Mouse (Mus musculus): ENCODE results near the gene Otud7b. TPM values are rescaled to one million over a fixed set of nuclear protein-coding genes. Genes with fewer than 3 reads are reported as not detected.

The Otud7b gene
- total RNA-seq, 2 experiments from 2014 or later: 52.2 to 54.5 TPM

- no peak for DNase-seq (ENCODE audit: low spot score)
- intact Hi-C loops (cut with DNase I): no loop called here
Measured at GRCm38 (mm10) chr3:96207819-96208218, 103.5 kb downstream of the Otud7b start.

GRCm38 (mm10) chr3:96209242-96209641 is 104.9 kb downstream of the Otud7b start:
- DNase-seq (ENCODE audit: low spot score): no peak

More at GRCm38 (mm10) chr3:96209242-96209641, 104.9 kb downstream of the Otud7b start:
- intact Hi-C loops (cut with DNase I): no loop called here

Other genes with a start within 250 kb of the Otud7b start
- 10 to 100 TPM; 21.1 to 23.1 TPM for gene Prpf3, start 248.6 kb upstream of the Otud7b start, total RNA-seq (2021)
- 100 to 1,000 TPM; 315 to 318 TPM for gene Mrps21, start 233.0 kb upstream of the Otud7b start, total RNA-seq (2021)
- gene Ciart, start 222.3 kb upstream of the Otud7b start, total RNA-seq (2021): 10 to 100 TPM in 1 of 2 experiments, 1 to 10 TPM in 1; 2.1 to 12.9 TPM
- gene BC028528, start 212.5 kb upstream of the Otud7b start, total RNA-seq (2021): 10 to 100 TPM in 1 of 2 experiments, 1 to 10 TPM in 1; 7.2 to 13.9 TPM
- gene Aph1a, start 210.6 kb upstream of the Otud7b start, total RNA-seq (2021): 100 to 1,000 TPM; 110 to 120 TPM
- gene Car14, start 199.8 kb upstream of the Otud7b start, total RNA-seq (2021): 100 to 1,000 TPM; 171 to 175 TPM
- gene Anp32e, start 175.3 kb upstream of the Otud7b start, total RNA-seq (2021): 10 to 100 TPM; 74.2 to 92.2 TPM
- gene Plekho1, start 108.5 kb upstream of the Otud7b start, total RNA-seq (2021): 10 to 100 TPM; 76.4 to 89.1 TPM
- gene Vps45, start 46.1 kb upstream of the Otud7b start, total RNA-seq (2021): 10 to 100 TPM; 20.5 to 26.0 TPM
- gene Mtmr11, start 57.5 kb downstream of the Otud7b start, total RNA-seq (2021): 1 to 10 TPM; 3.2 TPM
- gene Sf3b4, start 67.8 kb downstream of the Otud7b start, total RNA-seq (2021): 10 to 100 TPM; 16.9 to 17.2 TPM
- gene Sv2a, start 76.6 kb downstream of the Otud7b start, total RNA-seq (2021): 1 to 10 TPM; 5.0 to 6.5 TPM
- 10 to 100 TPM; 19.3 to 22.2 TPM for gene Bola1, start 115.2 kb downstream of the Otud7b start, total RNA-seq (2021)
- 1 to 10 TPM; 3.0 to 3.4 TPM for gene Hist2h2ab, start 115.3 kb downstream of the Otud7b start, total RNA-seq (2021)
- gene Hist2h2ac, start 116.4 kb downstream of the Otud7b start, total RNA-seq (2021): 10 to 100 TPM; 30.5 to 34.4 TPM
- gene Hist2h2be, start 116.6 kb downstream of the Otud7b start, total RNA-seq (2021): 10 to 100 TPM; 10.1 to 11.6 TPM
- gene Hist2h3c2, start 134.6 kb downstream of the Otud7b start, total RNA-seq (2021): 10 to 100 TPM in 1 of 2 experiments, 1 to 10 TPM in 1; 9.3 to 10.4 TPM
- 100 to 1,000 TPM; 232 to 233 TPM for gene Hist2h2aa2, start 135.7 kb downstream of the Otud7b start, total RNA-seq (2021)
- gene Hist2h2aa1, start 141.0 kb downstream of the Otud7b start, total RNA-seq (2021): 10 to 100 TPM in 1 of 2 experiments, 1 to 10 TPM in 1; 7.7 to 40.9 TPM
- gene Hist2h3c1, start 142.2 kb downstream of the Otud7b start, total RNA-seq (2021): not detected
- 10 to 100 TPM; 14.4 to 16.9 TPM for gene Hist2h4, start 158.8 kb downstream of the Otud7b start, total RNA-seq (2021)
- gene Hist2h3b, start 164.1 kb downstream of the Otud7b start, total RNA-seq (2021): 10 to 100 TPM; 25.8 to 48.9 TPM
- gene Hist2h2bb, start 165.2 kb downstream of the Otud7b start, total RNA-seq (2021): 10 to 100 TPM; 47.3 to 58.1 TPM
- 1 to 10 TPM in 1 of 2 experiments, under 1 TPM in 1; 0.94 to 1.1 TPM for gene Fcgr1, start 189.4 kb downstream of the Otud7b start, total RNA-seq (2021)